Mouse (Mus musculus): ENCODE data around the gene Cd72. TPM values are rescaled to one million over a fixed set of nuclear protein-coding genes. Genes with fewer than 3 reads are reported as not detected.
A peak's percentile ranks its signal among the peaks of the same experiment; 100 is the strongest.

The Cd72 gene
- total and polyA plus RNA-seq, 3 experiments = 24.0 to 61.4 (median 55.9) TPM

GRCm38 (mm10) chr4:43456470-43456869 lies 2.0 kb upstream of the Cd72 start:
- Histone ChIP-seq H3K4me3 (replicated peaks in 1 of 3; ENCODE audit: low read depth in 2 of 3, low read length in 2 of 3, poor library complexity in 1 of 3) (no peak overlapping the region), H3K27ac (ENCODE audit: insufficient read depth, low read depth) (no peak overlapping the region), H3K4me1 (ENCODE audit: control insufficient read depth in 1 of 2, insufficient read depth in 2 of 2) (peaks cover 21 to 57% of the 10 kb centered on the region in 2 experiments), H3K9ac (ENCODE audit: insufficient read depth, low read depth) (no peak overlapping the region), H3K9me3 (replicated peaks; ENCODE audit: low read length) (peaks cover 9% of the 10 kb centered on the region), H3K36me3 (replicated peaks in 1 of 2; ENCODE audit: control insufficient read depth in 1 of 2, insufficient read depth in 1 of 2, low read length in 1 of 2) (peaks cover 0 to 13% of the 10 kb centered on the region in 2 experiments), H3K27me3 (replicated peaks) (peaks cover 3% of the 10 kb centered on the region), H3K4me2 (ENCODE audit: insufficient read depth, low read depth, poor library complexity, severe bottlenecking) (no peak overlapping the region), H3K79me2 (replicated peaks; ENCODE audit: control insufficient read depth, extremely low read depth, insufficient read depth, poor library complexity, severe bottlenecking) (no peaks in the 10 kb centered on the region)
- dilution Hi-C loops (cut with MboI; ENCODE audit: extremely low pct_ligation_motif_present, extremely low pct_unique_long_range_greater_than_20kb, low sequenced_read_pairs) (no loop called here), in situ Hi-C loops (cut with MboI; ENCODE audit: low pct_ligation_motif_present, low pct_unique_long_range_greater_than_20kb, low sequenced_read_pairs) (no loop called here)
- TF ChIP-seq BHLHE40 (IDR thresholded peaks at IDR 0.05; ENCODE audit: low read depth, low read length) (peak; percentile 92), MAFK (IDR thresholded peaks at IDR 0.05; ENCODE audit: insufficient replicate concordance, low read length) (no peak), POLR2A (IDR thresholded peaks at IDR 0.05; ENCODE audit: low read depth, low read length) (no peak), JUND (conservative IDR thresholded peaks at IDR 0.05; ENCODE audit: low read depth, low read length) (no peak), ETS1 (conservative IDR thresholded peaks at IDR 0.05; ENCODE audit: low read depth, low read length) (0 out of 2 replicates have a peak, but pooled peaks have one; percentile 13), MAX (IDR thresholded peaks at IDR 0.05; ENCODE audit: low read length) (peak; percentile 18), USF1 (IDR thresholded peaks at IDR 0.05; ENCODE audit: low read depth, low read length) (peak; percentile 57), MAZ (IDR thresholded peaks at IDR 0.05; ENCODE audit: low read depth, low read length) (no peak)
- DNase-seq (ENCODE audit: extremely low read depth) = peak; percentile 56

- TF ChIP-seq PAX5 (IDR thresholded peaks at IDR 0.05; ENCODE audit: low read length) = no peak
- TF ChIP-seq MAZ (IDR thresholded peaks at IDR 0.05; ENCODE audit: low read depth, low read length) = peak; percentile 25; the same call in 1 of the 2 replicates
- 0 out of 2 replicates have a peak, but pooled peaks have one; percentile 22 for TF ChIP-seq NELFE (IDR thresholded peaks at IDR 0.05; ENCODE audit: low read depth, low read length)
- 0 out of 2 replicates have a peak, but pooled peaks have one; percentile 9 for TF ChIP-seq NRF1 (IDR thresholded peaks at IDR 0.05; ENCODE audit: low read depth, low read length)
- DNase-seq (ENCODE audit: extremely low read depth) = no peak
These were observed 1.0 kb downstream of the Cd72 start for GRCm38 (mm10) chr4:43453413-43453812.

GRCm38 (mm10) chr4:43452315-43452714 lies 2.1 kb downstream of the Cd72 start:
- peaks cover 3 to 51% of the 10 kb centered on the region in 2 experiments for H3K36me3 ChIP-seq (replicated peaks in 1 of 2; ENCODE audit: control insufficient read depth in 1 of 2, insufficient read depth in 1 of 2, low read length in 1 of 2)
- H3K9me3 ChIP-seq (replicated peaks; ENCODE audit: low read length) = peaks cover 9% of the 10 kb centered on the region
- H3K4me2 ChIP-seq (ENCODE audit: insufficient read depth, low read depth, poor library complexity, severe bottlenecking) = no peak overlapping the region
- no peak overlapping the region for H3K27ac ChIP-seq (ENCODE audit: insufficient read depth, low read depth)
- in situ Hi-C loops (cut with MboI; ENCODE audit: low pct_ligation_motif_present, low pct_unique_long_range_greater_than_20kb, low sequenced_read_pairs) (no loop called here), dilution Hi-C loops (cut with MboI; ENCODE audit: extremely low pct_ligation_motif_present, extremely low pct_unique_long_range_greater_than_20kb, low sequenced_read_pairs) (no loop called here)
- no peak overlapping the region for H3K9ac ChIP-seq (ENCODE audit: insufficient read depth, low read depth)
- H3K4me3 ChIP-seq (replicated peaks in 1 of 3; ENCODE audit: low read depth in 2 of 3, low read length in 2 of 3, poor library complexity in 1 of 3) = no peak overlapping the region
- H3K4me1 ChIP-seq (ENCODE audit: control insufficient read depth in 1 of 2, insufficient read depth in 2 of 2) = peaks cover 21 to 57% of the 10 kb centered on the region in 2 experiments
- TF ChIP-seq TCF12 (IDR thresholded peaks at IDR 0.05; ENCODE audit: low read depth, low read length) (no peak), USF2 (conservative IDR thresholded peaks at IDR 0.05; ENCODE audit: low read depth, low read length) (no peak), RAD21 (IDR thresholded peaks at IDR 0.05; ENCODE audit: low read depth, low read length) (no peak), ETS1 (conservative IDR thresholded peaks at IDR 0.05; ENCODE audit: low read depth, low read length) (no peak), IRF4 (IDR thresholded peaks at IDR 0.05; ENCODE audit: low read depth, low read length) (no peak), CHD2 (IDR thresholded peaks at IDR 0.05; ENCODE audit: low read length) (no peak), KAT2A (IDR thresholded peaks at IDR 0.05; ENCODE audit: insufficient replicate concordance, low read length) (no peak), MXI1 (IDR thresholded peaks at IDR 0.05; ENCODE audit: low read depth, low read length) (no peak), SMC3 (IDR thresholded peaks at IDR 0.05; ENCODE audit: low read depth, low read length) (no peak), SIN3A (IDR thresholded peaks at IDR 0.05; ENCODE audit: low read length) (no peak), ZKSCAN1 (IDR thresholded peaks at IDR 0.05; ENCODE audit: borderline replicate concordance, low read depth, low read length) (no peak), POLR2A (IDR thresholded peaks at IDR 0.05; ENCODE audit: low read depth, low read length) (no peak), POLR2AphosphoS2 (IDR thresholded peaks at IDR 0.05; ENCODE audit: low read depth, low read length) (no peak)
- no peak for DNase-seq (ENCODE audit: extremely low read depth)
- no peaks in the 10 kb centered on the region for H3K27me3 ChIP-seq (replicated peaks)
- no peaks in the 10 kb centered on the region for H3K79me2 ChIP-seq (replicated peaks; ENCODE audit: control insufficient read depth, extremely low read depth, insufficient read depth, poor library complexity, severe bottlenecking)

More at GRCm38 (mm10) chr4:43453413-43453812, 1.0 kb downstream of the Cd72 start:
- Histone ChIP-seq H3K4me1 (ENCODE audit: control insufficient read depth in 1 of 2, insufficient read depth in 2 of 2) (peaks cover 21 to 63% of the 10 kb centered on the region in 2 experiments), H3K27ac (ENCODE audit: insufficient read depth, low read depth) (no peak overlapping the region), H3K36me3 (replicated peaks in 1 of 2; ENCODE audit: control insufficient read depth in 1 of 2, insufficient read depth in 1 of 2, low read length in 1 of 2) (peaks cover 0 to 40% of the 10 kb centered on the region in 2 experiments), H3K9me3 (replicated peaks; ENCODE audit: low read length) (peaks cover 9% of the 10 kb centered on the region), H3K9ac (ENCODE audit: insufficient read depth, low read depth) (no peak overlapping the region), H3K79me2 (replicated peaks; ENCODE audit: control insufficient read depth, extremely low read depth, insufficient read depth, poor library complexity, severe bottlenecking) (no peaks in the 10 kb centered on the region), H3K27me3 (replicated peaks) (no peaks in the 10 kb centered on the region), H3K4me3 (replicated peaks in 1 of 3; ENCODE audit: low read depth in 2 of 3, low read length in 2 of 3, poor library complexity in 1 of 3) (peak overlapping the region; percentile 55 to 69 (median 60)), H3K4me2 (ENCODE audit: insufficient read depth, low read depth, poor library complexity, severe bottlenecking) (peak overlapping the region; percentile 95)
- dilution Hi-C loops (cut with MboI; ENCODE audit: extremely low pct_ligation_motif_present, extremely low pct_unique_long_range_greater_than_20kb, low sequenced_read_pairs) (no loop called here), in situ Hi-C loops (cut with MboI; ENCODE audit: low pct_ligation_motif_present, low pct_unique_long_range_greater_than_20kb, low sequenced_read_pairs) (no loop called here)
